Mouse (Mus musculus) duodenum, adult 2 months (tissue): ENCODE results near the gene Pex7. TPM values are rescaled to one million over a fixed set of nuclear protein-coding genes. Genes with fewer than 3 reads are reported as not detected.

Experiments used
- polyA plus RNA-seq: library from polyadenylated mRNA; depleted of rRNA; stranded (reverse); fragments of >200 nt; gene quantifications from 2 replicates; pipeline ENCODE4 v1.2.3, GENCODE M21; 2012; ENCODE audit warnings: low replicate concordance; rRNA removed

The Pex7 gene
- polyA plus RNA-seq: 59.6 and 72.7 TPM in 2 replicates

DNA sequence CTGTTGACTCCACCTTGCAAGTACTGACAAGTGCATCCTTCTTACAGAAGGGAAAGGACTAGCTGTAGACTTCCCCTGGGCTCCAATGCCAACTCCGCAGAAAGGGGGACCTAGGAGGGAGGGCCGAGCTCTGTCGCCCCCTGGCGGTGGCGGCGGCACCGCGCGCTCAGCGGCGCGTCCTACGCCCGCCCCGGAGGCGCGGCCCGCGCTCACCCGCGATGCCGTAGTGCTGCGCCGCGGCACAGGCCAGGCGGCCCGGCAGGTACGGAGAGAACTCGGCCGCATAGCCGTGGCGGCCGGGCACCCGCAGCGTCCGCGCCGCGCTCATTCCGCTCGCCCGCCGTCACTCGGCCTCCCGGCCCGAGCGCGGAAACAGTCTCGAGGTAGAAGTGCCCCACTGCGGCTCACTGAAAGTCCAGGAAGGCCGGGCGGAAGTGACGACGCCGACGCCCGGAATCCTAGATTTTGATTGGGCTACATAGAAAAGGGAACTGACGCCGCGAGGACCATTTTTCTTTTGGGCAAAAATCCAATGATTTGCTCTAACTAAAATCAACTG lies at the start of gene Pex7:
Pex7 (minus strand) TSS at position 444 of the 559 bp plus-strand sequence.

DNA sequence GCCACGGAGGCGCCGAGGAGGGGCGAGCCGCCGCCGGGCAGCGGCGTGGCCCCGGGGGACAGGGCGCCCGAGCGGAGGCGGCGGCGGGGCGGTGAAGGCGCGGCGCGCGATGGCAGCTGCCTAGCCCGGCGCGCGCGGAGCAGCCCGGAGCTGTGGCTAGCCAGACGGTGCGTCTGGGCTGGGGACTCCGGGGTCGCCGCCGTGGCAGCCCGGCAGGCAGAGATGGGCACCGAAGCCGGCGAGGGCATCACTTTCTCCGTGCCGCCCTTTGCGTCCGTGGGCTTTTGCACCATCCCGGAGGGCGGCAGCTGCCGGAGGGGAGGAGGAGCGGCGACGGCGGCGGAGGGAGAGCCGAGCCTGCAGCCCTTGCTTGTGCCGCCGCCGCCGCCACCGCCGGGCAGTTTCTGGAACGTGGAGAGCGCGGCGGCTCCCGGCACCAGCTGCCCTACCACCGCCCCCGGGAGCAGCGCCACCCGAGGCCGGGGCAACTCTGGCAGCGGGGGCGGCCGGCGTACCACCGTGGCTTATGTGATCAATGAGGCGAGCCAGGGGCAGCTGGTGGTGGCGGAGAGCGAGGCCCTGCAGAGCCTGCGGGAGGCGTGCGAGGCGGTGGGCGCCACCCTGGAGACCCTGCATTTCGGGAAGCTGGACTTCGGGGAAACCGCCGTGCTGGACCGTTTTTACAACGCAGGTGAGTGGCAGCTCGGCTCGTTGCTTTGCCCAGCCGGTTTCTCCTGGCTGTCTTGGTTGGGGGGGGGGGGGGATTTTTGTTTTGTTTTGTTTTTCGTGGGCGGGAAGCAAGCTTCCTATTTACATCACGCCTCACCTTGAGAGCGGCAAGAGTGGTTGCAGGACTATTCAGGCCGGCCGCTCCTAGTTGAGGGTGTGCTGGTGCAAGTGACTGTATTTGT lies 27.1 kb upstream of the Pex7 start, which contains the start of gene Map3k5:
Map3k5 (plus strand) TSS at position 89 of the 911 bp plus-strand sequence.

DNA sequence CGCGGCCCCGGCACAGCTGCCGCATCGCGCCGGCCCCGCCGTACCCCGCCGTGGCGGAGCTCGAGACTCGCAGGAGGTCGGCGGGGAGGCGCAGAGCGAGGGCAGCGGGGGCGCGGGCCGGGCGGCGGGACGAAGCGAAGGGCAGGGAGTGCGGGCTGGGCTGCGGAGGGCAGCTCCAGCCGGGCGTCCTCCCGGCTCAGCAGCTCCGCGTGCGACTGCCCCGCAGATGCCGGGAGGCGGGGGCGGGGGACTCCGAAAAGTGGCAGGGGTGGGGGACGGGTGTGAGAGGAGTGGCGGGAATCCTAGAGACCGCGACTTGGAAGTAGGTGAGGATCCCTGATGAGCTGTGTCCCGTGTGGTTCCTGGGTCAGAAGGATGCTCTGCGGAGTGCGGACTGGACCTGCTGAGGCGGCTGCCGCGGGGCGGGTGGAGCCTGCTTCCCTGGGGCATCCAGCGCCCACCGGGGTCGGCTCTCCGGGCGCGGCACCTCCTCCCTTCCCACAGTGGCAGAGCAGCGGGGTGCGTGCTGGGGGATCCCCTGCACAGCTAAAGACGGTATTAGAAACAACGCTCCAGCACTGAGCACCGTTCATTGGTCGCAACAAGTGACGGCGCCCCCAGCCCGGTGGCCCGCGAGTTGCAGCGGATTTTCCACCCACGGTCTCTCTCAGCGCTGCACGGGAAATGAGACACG lies 56.3 kb downstream of the Pex7 start, which contains the start of gene Slc35d3:
Slc35d3 (minus strand) TSS at position 462 of the 694 bp plus-strand sequence.

Other genes starting within 250 kb of the Pex7 start
- not detected in 2 replicates for gene Il20ra, start 195.1 kb downstream of the Pex7 start, polyA plus RNA-seq
- gene Slc35d3, start 56.2 kb downstream of the Pex7 start, polyA plus RNA-seq: 1.0 and 1.8 TPM in 2 replicates
- 1.4 and 1.8 TPM in 2 replicates for gene Map3k5, start 26.8 kb upstream of the Pex7 start, polyA plus RNA-seq
- gene Map7, start 240.8 kb upstream of the Pex7 start, polyA plus RNA-seq: 34.0 and 37.0 TPM in 2 replicates